Mouse (Mus musculus): ENCODE data around the gene Des.

Des gene

DNA sequence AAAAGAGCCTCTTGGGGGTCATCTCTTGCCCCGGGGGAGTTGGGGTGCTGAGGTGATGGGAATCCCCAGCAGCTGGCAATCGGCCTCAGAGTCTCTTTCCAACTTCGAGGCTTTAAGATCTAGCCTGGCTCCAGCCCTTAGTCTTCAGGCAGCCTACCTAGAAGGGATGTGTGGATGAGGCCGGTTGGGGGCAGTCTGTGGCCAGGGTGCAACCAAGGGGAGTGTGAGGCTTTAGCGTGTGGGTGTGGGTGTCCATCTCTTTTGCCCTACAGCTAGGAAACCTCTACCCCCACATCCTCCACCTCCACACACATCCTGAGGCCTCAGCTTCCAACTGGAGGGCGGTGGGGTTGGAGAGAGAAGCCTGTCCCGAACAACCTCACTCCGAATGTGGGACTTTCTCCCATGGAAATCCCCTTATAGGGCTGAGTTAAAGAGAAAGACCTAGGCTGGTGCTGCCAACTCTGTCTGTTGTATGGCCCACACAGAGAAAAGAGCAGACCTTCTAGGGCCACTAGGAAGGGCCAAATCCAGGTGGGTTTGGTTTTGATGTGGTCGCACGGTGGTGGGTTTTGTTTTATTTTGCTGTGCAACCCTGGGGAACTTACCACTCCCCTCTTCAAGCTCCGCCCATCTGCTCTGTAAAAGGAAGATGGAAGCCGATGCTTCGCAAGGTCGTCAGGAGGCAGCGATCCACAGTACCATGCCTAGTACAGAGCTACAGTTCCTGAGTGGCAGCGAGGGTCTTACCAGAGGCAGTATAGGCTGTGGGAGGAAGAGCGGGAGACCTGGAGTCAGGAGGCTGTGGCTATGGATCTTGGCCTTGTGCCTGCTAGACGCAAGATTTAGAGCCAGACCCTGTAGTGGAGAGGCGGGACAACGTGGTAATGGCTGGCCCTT is 14.8 kb upstream of the Des start:
- no peak for DNase-seq (ENCODE audit: low read depth in 1 of 2, low spot score in 2 of 2)

DNA sequence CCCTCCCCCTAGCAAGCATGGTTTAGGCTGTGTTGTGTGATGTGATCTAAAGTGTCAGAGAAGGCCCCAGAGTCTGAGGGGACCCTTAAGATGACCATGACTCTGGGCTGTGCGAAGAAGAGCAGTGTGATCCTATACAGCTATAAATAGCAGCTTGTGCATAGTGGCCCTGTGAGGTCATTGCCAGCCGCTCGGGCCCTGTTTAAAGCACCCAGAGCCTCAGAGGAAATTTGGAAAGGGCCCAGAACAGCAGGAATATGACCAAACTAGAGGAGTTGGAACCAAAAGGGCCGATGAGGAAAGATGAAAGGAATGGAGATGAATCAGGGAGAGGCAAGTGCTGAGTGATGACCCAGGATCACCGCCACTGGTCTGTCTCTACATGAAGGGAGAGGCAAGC is 12.8 kb upstream of the Des start:
- DNase-seq (ENCODE audit: low read depth in 1 of 2, low spot score in 2 of 2): no peak

- no peak for DNase-seq (ENCODE audit: low read depth in 1 of 2, low spot score in 2 of 2)
These were observed 10.9 kb upstream of the Des start for GRCm38 (mm10) chr1:75349275-75349674.

DNA sequence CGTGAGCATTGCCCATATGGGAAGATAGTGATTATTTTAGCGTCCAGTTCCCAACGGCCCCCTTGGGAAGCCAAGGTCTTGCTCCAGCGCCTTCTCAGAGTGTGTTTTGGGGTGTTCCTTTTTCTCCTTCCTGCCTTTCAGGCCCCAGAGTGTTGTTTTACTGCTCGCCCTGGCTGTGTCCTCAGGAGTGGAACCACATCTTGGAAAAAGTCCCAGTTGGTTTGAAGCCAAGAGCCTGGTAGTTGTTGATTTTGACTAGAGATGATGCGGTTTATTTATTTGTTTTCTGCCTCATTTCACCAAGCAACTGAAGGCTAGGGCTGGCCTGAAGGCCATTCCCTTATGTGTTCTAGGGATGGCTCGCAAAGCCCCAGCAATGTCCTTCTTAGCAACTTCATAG is 2.9 kb upstream of the Des start:
- no peak for DNase-seq (ENCODE audit: low read depth in 1 of 2, low spot score in 2 of 2)

DNA sequence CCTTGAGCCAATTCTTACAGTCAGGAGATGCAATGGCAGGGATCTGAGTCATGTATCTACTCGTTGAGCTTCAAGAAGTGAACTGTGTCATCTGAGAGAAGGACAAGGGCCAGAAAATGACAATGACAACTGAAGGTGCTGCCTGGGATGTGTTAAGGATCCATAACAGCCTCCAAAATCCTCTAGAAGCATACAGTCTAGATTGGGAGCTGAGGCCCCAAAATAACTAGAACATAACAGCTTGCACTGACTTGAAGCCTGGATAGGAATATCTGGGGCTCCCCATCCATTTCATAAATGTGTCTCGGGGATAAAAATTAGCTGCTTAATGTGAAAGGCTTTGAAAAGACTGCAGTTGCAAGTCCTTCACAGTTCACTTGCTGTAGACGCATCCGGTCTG is 2.1 kb upstream of the Des start:
- no peak for DNase-seq (ENCODE audit: low read depth in 1 of 2, low spot score in 2 of 2)

DNA sequence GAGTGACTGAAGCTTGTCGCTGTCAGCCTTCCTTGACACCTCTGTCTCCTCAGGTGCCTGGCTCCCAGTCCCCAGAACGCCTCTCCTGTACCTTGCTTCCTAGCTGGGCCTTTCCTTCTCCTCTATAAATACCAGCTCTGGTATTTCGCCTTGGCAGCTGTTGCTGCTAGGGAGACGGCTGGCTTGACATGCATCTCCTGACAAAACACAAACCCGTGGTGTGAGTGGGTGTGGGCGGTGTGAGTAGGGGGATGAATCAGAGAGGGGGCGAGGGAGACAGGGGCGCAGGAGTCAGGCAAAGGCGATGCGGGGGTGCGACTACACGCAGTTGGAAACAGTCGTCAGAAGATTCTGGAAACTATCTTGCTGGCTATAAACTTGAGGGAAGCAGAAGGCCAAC is 783 bp upstream of the Des start:
- no peak for DNase-seq (ENCODE audit: low read depth in 1 of 2, low spot score in 2 of 2)

DNA sequence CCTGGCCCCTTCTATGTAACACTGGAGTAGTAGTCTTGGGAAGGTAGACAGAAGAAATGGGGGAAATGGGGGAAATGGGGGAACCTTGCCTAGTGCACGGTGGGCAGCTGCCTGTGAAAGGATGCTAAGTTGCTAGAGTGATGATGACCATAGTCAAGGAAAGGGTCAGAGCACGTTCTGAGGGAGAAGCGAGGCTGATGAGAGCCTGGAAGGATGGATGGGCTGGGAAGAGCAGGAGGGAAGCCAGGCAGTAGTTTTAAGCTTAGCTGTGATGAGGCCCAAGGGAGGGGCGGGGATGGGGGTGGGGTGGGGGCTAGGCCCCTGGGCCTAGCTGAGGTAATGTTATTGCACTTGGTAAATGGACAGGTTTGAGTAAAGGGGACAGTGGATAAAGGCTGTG is 994 bp downstream of the Des start:
- no peak for DNase-seq (ENCODE audit: low read depth in 1 of 2, low spot score in 2 of 2)

DNA sequence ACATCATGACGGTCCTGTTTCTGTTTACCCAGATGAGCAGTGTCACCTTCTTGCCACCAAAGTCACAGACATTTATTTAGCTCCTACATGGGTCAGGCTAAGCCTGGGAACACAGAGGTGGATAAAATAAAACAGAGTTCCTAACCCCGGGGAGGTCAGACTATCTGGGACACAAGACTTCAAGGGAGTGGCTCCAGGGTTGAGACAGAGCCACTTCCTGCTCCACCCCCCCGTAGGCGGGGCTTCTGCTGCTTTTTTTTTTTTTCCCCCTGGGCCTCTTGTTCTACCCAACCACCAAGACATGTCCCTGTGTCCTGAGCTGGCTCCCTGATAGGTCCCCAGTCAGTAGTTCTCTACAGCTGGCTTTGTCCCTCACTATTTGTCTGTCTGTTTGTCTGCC is 1.6 kb downstream of the Des start:
- no peak for DNase-seq (ENCODE audit: low read depth in 1 of 2, low spot score in 2 of 2)

GRCm38 (mm10) chr1:75363868-75364267 is 3.7 kb downstream of the Des start:
- no peak for DNase-seq (ENCODE audit: low read depth in 1 of 2, low spot score in 2 of 2)

DNA sequence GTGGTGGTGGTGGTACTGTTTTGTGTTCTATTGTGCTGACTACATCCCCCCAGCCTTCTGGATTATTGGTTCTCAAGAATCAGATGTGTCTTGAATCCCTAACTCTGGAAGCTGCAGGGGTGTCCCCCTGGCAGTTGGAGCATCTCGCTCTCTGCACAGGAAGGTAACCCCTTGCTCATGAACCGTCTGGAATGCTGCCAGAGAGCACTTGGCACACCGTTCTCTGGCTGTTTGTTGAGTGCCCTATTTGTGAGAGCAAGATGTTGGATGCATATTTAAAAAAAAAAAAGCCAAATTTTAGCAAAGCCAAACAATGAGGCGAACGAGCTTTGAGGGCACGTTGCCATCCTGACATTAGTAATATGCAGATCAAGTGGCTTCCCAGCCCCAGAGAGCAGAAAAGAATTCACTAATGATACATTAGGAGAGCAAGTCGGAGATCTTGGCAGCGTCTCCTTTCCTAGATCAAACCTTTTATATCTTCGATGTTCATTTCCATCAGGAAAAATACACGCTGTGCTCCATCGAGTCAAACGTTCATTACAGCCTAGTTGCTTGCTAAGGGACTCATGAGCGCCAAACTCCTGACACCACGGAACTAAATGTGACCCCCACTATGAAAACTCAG is 5.5 kb downstream of the Des start:
- no peak for DNase-seq (ENCODE audit: low read depth in 1 of 2, low spot score in 2 of 2)

- DNase-seq (ENCODE audit: low read depth in 1 of 2, low spot score in 2 of 2): no peak
These were observed 9.3 kb downstream of the Des start for GRCm38 (mm10) chr1:75369360-75369983.

GRCm38 (mm10) chr1:75369984-75370660 is 10.0 kb downstream of the Des start:
- no peak for DNase-seq (ENCODE audit: low read depth in 1 of 2, low spot score in 2 of 2)

DNA sequence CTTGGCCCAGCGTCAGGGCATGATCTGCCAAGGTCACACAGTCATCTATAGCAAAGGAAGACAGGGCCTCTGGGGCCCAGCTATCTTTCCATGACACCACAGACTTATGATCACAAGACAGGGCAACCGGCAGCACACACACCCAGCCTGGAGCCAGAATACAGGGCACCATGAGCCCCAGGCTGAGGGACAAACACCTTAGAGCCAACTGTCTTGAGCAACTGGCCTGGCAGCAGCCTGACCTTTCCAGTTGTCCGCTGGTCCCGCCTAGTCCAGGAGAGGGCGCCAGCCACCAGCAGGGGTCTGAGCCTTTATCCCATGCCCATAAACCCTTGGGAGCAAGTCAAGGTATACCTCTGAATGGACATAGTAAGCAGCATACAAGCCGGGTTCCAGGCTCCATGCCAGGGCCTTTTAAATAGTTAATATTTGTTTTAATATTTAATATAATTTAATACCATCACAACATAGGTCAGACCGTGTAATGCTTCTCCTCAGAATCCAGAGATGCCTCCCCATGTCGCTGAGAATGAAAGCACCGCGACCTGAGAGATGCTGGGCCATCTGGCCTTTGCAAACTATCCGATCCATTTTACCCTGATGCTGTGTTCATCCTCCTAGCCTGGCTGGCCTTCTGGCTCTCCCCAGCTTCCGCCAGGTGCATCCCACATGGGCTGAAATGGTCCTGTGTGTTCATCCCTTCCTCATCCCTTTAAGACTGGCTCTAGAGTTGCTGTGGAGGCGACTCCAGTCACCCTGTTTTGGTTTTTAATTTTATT is 11.4 kb downstream of the Des start:
- DNase-seq (ENCODE audit: low read depth in 1 of 2, low spot score in 2 of 2): no peak

DNA sequence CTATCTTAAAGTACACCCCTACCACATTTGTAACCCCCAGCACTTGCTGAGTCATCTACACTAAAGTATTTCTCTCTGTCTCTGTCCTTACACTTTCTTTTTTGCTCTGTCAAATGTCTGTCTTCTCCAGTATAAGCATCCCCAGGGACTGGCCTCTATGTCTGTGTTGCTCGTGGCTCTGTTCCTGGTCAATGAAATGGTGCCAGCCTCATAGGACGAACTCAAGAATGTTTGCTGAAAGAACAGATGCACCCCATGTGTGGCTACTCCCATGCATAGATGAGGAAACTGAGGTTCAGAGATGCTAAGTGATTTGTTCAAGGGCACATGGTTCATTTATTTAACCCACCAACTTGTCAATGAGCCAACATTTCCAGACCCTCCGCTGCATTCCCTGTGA is 12.3 kb downstream of the Des start:
- no peak for DNase-seq (ENCODE audit: low read depth in 1 of 2, low spot score in 2 of 2)

- no peak for DNase-seq (ENCODE audit: low read depth in 1 of 2, low spot score in 2 of 2)
These were observed 13.1 kb downstream of the Des start for GRCm38 (mm10) chr1:75373276-75373675.

GRCm38 (mm10) chr1:75374950-75375936 is 15.1 kb downstream of the Des start, which contains the start of gene Speg:
TSS of gene Speg (plus strand) at chr1:75375297.
- DNase-seq (ENCODE audit: low read depth in 1 of 2, low spot score in 2 of 2): no peak

DNA sequence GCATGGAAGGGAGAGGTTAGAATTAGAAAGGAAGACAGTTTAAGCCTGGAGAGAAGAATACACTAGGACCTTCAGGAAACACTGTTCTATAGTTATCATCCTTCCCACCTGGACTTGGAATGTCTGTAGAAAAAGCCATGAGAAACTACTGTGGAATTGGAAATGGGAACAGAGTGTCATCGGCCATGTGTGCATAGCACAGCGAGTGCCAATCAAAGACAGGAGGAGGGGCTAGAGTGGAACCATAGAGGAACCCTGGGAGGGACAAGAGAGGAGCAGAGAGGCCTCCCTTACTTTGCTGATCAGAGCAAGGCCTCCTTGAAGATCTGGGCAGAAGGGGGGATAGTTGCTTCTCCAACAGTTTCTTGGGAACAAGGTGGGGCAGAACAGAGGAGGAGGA is 19.1 kb downstream of the Des start:
- no peak for DNase-seq (ENCODE audit: low read depth in 1 of 2, low spot score in 2 of 2)

- DNase-seq (ENCODE audit: low read depth in 1 of 2, low spot score in 2 of 2): no peak
These were observed 19.8 kb downstream of the Des start for GRCm38 (mm10) chr1:75379931-75380330.

- no peak for DNase-seq (ENCODE audit: low read depth in 1 of 2, low spot score in 2 of 2)
These were observed 20.8 kb downstream of the Des start for GRCm38 (mm10) chr1:75380951-75381350.
